Mouse (Mus musculus): ENCODE results near the gene Fam214b.

- TF ChIP-seq CTCF (IDR thresholded peaks at IDR 0.05; ENCODE audit: low read depth) (no peak), EP300 (IDR thresholded peaks at IDR 0.05; ENCODE audit: low read depth) (no peak)
Observed at GRCm38 (mm10) chr4:43033481-43033880, 12.5 kb downstream of the Fam214b start.
